Mouse (Mus musculus) myocyte (in vitro differentiated cells): Measurements from ENCODE around the gene Kcnj4. TPM values are rescaled to one million over a fixed set of nuclear protein-coding genes. Genes with fewer than 3 reads are reported as not detected.

Source experiments
- H3K27me3 ChIP-seq: one replicate; pipeline ENCODE4 v1.6.1; 2011; ENCODE audit not compliant: control insufficient read depth, insufficient read depth, insufficient read length
- H3K36me3 ChIP-seq: one replicate; pipeline ENCODE4 v1.6.1; 2011; ENCODE audit not compliant: control insufficient read depth, insufficient read depth
- H3K4me2 ChIP-seq: one replicate; pipeline ENCODE4 v1.6.1; 2011; ENCODE audit warnings: low read depth, control low read depth
- H3K4me3 ChIP-seq: one replicate; pipeline ENCODE4 v1.5.1; 2011; ENCODE audit warnings: mild to moderate bottlenecking, control low read depth, moderate library complexity
- H3K79me2 ChIP-seq: one replicate; pipeline ENCODE4 v1.6.1; 2011; ENCODE audit not compliant: control insufficient read depth, insufficient read depth
- H3ac ChIP-seq: one replicate; pipeline ENCODE4 v1.6.1; 2011; ENCODE audit not compliant: control insufficient read depth, insufficient read length
- CEBPB ChIP-seq: IDR thresholded peaks from 2 replicates; pipeline ENCODE4 v1.6.1; 2011; ENCODE audit warnings: mild to moderate bottlenecking, moderate library complexity; ENCODE audit not compliant: poor library complexity, insufficient read depth, severe bottlenecking
- E2F4 ChIP-seq: IDR thresholded peaks from one replicate; pipeline ENCODE4 v1.6.1; 2011; ENCODE audit warnings: mild to moderate bottlenecking, control low read depth, moderate library complexity; ENCODE audit not compliant: insufficient read depth
- MAX ChIP-seq: IDR thresholded peaks from one replicate; pipeline ENCODE4 v1.6.1; 2011; ENCODE audit warnings: low read depth, mild to moderate bottlenecking, control low read depth
- MYOD1 ChIP-seq, 3 experiments: IDR thresholded peaks; one replicate each; pipeline ENCODE4 v1.6.1; 2011; ENCODE audit warnings: control low read depth in 2 of 3, low read depth in 2 of 3, mild to moderate bottlenecking in 2 of 3, moderate library complexity in 1 of 3; ENCODE audit not compliant: insufficient read length in 2 of 3, control insufficient read depth in 1 of 3
- MYOG ChIP-seq, 3 experiments: IDR thresholded peaks; one replicate each; pipeline ENCODE4 v1.6.1; 2011; ENCODE audit warnings: control low read depth in 2 of 3, low read depth in 2 of 3, mild to moderate bottlenecking in 2 of 3; ENCODE audit not compliant: insufficient read length in 2 of 3, control insufficient read depth in 1 of 3, insufficient read depth in 1 of 3
- POLR2A ChIP-seq: IDR thresholded peaks from one replicate; pipeline ENCODE4 v1.6.1; 2011; ENCODE audit warnings: low read depth, mild to moderate bottlenecking, control low read depth, moderate library complexity; ENCODE audit not compliant: insufficient read length
- POLR2AphosphoS2 ChIP-seq: IDR thresholded peaks from one replicate; pipeline ENCODE4 v1.6.1; 2011; ENCODE audit warnings: low read depth, control low read depth; ENCODE audit not compliant: insufficient read length
- REST ChIP-seq: IDR thresholded peaks from one replicate; pipeline ENCODE4 v1.6.1; 2011; ENCODE audit warnings: mild to moderate bottlenecking, control low read depth, moderate library complexity; ENCODE audit not compliant: insufficient read depth, insufficient read length
- SRF ChIP-seq: IDR thresholded peaks from one replicate; pipeline ENCODE4 v1.6.1; 2011; ENCODE audit warnings: low read depth; ENCODE audit not compliant: control insufficient read depth, insufficient read length
- TCF12 ChIP-seq: IDR thresholded peaks from one replicate; pipeline ENCODE4 v1.6.1; 2011; ENCODE audit warnings: mild to moderate bottlenecking, control low read depth; ENCODE audit not compliant: poor library complexity, insufficient read depth, severe bottlenecking
- TCF3 ChIP-seq: IDR thresholded peaks from one replicate; pipeline ENCODE4 v1.6.1; 2011; ENCODE audit warnings: low read depth, control low read depth; ENCODE audit not compliant: insufficient read length
- USF1 ChIP-seq: IDR thresholded peaks from one replicate; pipeline ENCODE4 v1.6.1; 2011; ENCODE audit warnings: low read depth, mild to moderate bottlenecking, control low read depth, moderate library complexity
- polyA plus RNA-seq: library from polyadenylated mRNA; unstranded; fragments of >200 nt; fragmentation: generic; extraction: Trizol; gene quantifications from one replicate; pipeline ENCODE4 v1.2.1, GENCODE M21; 2012; ENCODE audit warnings: missing spikeins

The Kcnj4 gene
- polyA plus RNA-seq, 1 experiment: 0.06 TPM

- peak overlapping the region; percentile 6 for H3ac ChIP-seq
- TF ChIP-seq MYOG (IDR thresholded peaks at IDR 0.05; ENCODE audit: control insufficient read depth in 1 of 3, insufficient read depth in 1 of 3, insufficient read length in 2 of 3, low read depth in 2 of 3) (peak in 2 of 3 experiments; percentile 30 to 62), MYOD1 (IDR thresholded peaks at IDR 0.05; ENCODE audit: control insufficient read depth in 1 of 3, insufficient read length in 2 of 3, low read depth in 2 of 3) (peak in 1 of 3 experiments; percentile 35), TCF3 (no peak)
- peak overlapping the region; percentile 72 for H3K4me2 ChIP-seq
- peaks cover 90% of the 10 kb centered on the region for H3K27me3 ChIP-seq
- H3K4me3 ChIP-seq: no peak overlapping the region
- H3K36me3 ChIP-seq: no peaks in the 10 kb centered on the region
- H3K79me2 ChIP-seq: no peaks in the 10 kb centered on the region
Measured at GRCm38 (mm10) chr15:79505616-79506283, 709 bp upstream of the Kcnj4 start.

- H3K36me3 ChIP-seq: no peaks in the 10 kb centered on the region
Measured at GRCm38 (mm10) chr15:79503438-79503837, 1.6 kb downstream of the Kcnj4 start.

GRCm38 (mm10) chr15:79502891-79503341 lies 2.1 kb downstream of the Kcnj4 start:
- Histone ChIP-seq H3ac (no peak overlapping the region), H3K27me3 (peaks cover 99% of the 10 kb centered on the region), H3K36me3 (no peaks in the 10 kb centered on the region), H3K4me3 (no peak overlapping the region), H3K4me2 (no peak overlapping the region), H3K79me2 (no peaks in the 10 kb centered on the region)
- TF ChIP-seq SRF (no peak), TCF12 (no peak), USF1 (no peak), E2F4 (no peak), MYOD1 (IDR thresholded peaks at IDR 0.05; ENCODE audit: control insufficient read depth in 1 of 3, insufficient read length in 2 of 3, low read depth in 2 of 3) (no peak), POLR2A (no peak), MAX (no peak), MYOG (IDR thresholded peaks at IDR 0.05; ENCODE audit: control insufficient read depth in 1 of 3, insufficient read depth in 1 of 3, insufficient read length in 2 of 3, low read depth in 2 of 3) (no peak), REST (no peak), TCF3 (no peak), POLR2AphosphoS2 (no peak), CEBPB (no peak)

More at GRCm38 (mm10) chr15:79503438-79503837, 1.6 kb downstream of the Kcnj4 start:
- Histone ChIP-seq H3ac (no peak overlapping the region), H3K4me3 (no peak overlapping the region), H3K79me2 (no peaks in the 10 kb centered on the region), H3K27me3 (peaks cover 99% of the 10 kb centered on the region), H3K4me2 (no peak overlapping the region)
- no peak for TF ChIP-seq TCF12
- no peak for TF ChIP-seq E2F4
- no peak for TF ChIP-seq REST
- TF ChIP-seq MAX: no peak
- TF ChIP-seq SRF: no peak
- TF ChIP-seq MYOG (IDR thresholded peaks at IDR 0.05; ENCODE audit: control insufficient read depth in 1 of 3, insufficient read depth in 1 of 3, insufficient read length in 2 of 3, low read depth in 2 of 3): no peak
- no peak for TF ChIP-seq POLR2A

GRCm38 (mm10) chr15:79500110-79500509 lies 4.9 kb downstream of the Kcnj4 start:
- no peak overlapping the region for H3K4me2 ChIP-seq
- no peak overlapping the region for H3ac ChIP-seq
- no peaks in the 10 kb centered on the region for H3K36me3 ChIP-seq
- TF ChIP-seq POLR2AphosphoS2 (no peak), SRF (no peak), REST (no peak), E2F4 (no peak), MYOD1 (IDR thresholded peaks at IDR 0.05; ENCODE audit: control insufficient read depth in 1 of 3, insufficient read length in 2 of 3, low read depth in 2 of 3) (no peak), TCF12 (no peak), TCF3 (no peak), USF1 (no peak), POLR2A (no peak), CEBPB (no peak), MAX (no peak)
- H3K79me2 ChIP-seq: no peaks in the 10 kb centered on the region
- H3K4me3 ChIP-seq: no peak overlapping the region
- peaks cover 98% of the 10 kb centered on the region for H3K27me3 ChIP-seq

GRCm38 (mm10) chr15:79493527-79493926 lies 11.5 kb downstream of the Kcnj4 start:
- H3K27me3 ChIP-seq: peaks cover 95% of the 10 kb centered on the region
- H3K4me3 ChIP-seq: no peak overlapping the region
- TF ChIP-seq SRF (no peak), CEBPB (no peak), E2F4 (no peak), POLR2AphosphoS2 (no peak), POLR2A (no peak)

More at GRCm38 (mm10) chr15:79493527-79493926, 11.5 kb downstream of the Kcnj4 start:
- Histone ChIP-seq H3ac (no peak overlapping the region), H3K79me2 (no peaks in the 10 kb centered on the region), H3K4me2 (no peak overlapping the region), H3K36me3 (no peaks in the 10 kb centered on the region)
